Mouse (Mus musculus): ENCODE results near the gene Mfap2.

DNA sequence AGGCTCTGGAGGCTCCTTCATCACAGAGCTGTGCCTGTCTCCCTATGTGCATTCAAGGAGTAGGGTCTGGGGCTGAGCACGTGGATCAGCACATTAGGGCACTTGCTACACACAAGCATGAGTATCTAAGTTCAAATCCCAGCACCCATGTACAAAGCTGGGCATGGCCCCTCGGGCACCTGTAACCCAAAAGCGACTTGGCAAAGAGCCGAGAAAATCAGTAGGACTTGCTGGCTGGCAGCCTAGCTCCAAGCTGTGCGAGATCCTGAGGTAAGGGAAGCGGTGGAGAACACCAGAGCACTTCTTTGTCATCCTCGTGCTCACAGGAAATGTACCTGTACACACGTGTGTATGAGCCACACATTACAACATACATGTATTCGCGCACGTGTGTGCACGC lies 42.2 kb downstream of the Mfap2 start:
- TF ChIP-seq EP300 (optimal IDR thresholded peaks at IDR 0.05) (no peak), CTCF (IDR thresholded peaks at IDR 0.05; ENCODE audit: low read depth) (no peak)

Measured in stomach, postnatal 0 days (tissue).